Mouse (Mus musculus): ENCODE measurements at regions not wholly inside any gene's neighbourhood (a gene's known extent, or its start where the extent isn't known, plus 50 kb on each side); places are given as distances from the start of the nearest gene placed in this dataset.

DNA sequence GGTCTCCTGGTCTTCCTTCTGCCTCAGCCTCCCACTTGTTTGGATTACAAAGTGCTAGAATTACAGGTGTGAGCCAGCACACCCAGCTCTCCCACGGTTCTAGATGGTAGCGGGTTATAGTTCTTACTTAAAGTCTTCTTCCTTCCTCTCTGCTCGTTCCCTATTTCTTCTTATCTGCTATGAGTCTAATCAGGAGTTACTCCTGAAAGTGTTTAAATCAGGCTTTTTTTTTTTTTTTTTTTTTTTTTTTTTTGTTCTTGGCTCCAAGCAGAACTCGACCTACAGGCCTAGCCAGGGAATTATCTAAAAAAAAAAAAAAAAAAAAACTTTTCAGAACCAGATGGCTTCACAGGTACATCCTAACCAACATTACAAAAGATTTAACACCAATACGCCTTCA, 66.0 kb upstream of the Gm9887 start:
- TF ChIP-seq HCFC1 (IDR thresholded peaks at IDR 0.05; ENCODE audit: borderline replicate concordance, insufficient read depth, low read length): no peak
- no peak for TF ChIP-seq MAFK (IDR thresholded peaks at IDR 0.05; ENCODE audit: insufficient read depth, low read depth, low read length)
- no peak for TF ChIP-seq ZC3H11A (IDR thresholded peaks at IDR 0.05; ENCODE audit: borderline replicate concordance, low read depth, low read length)

All from ES-E14 (cell line).